Mouse (Mus musculus) heart, adult 2 months (tissue): ENCODE data around the gene Gm609.

Experiments
- CTCF ChIP-seq: fragments of 200-600 bp; IDR thresholded peaks from 2 replicates; pipeline ENCODE4 v1.8.1; 2022; ENCODE audit warnings: antibody characterized with exemption, mild to moderate bottlenecking, moderate library complexity
- EP300 ChIP-seq: fragments of 200-500 bp; IDR thresholded peaks from 2 replicates; pipeline ENCODE4 v1.6.1; 2011; ENCODE audit warnings: low read depth, low read length, control low read depth; ENCODE audit not compliant: insufficient read depth
- POLR2A ChIP-seq: fragments of 200-500 bp; IDR thresholded peaks from 2 replicates; pipeline ENCODE4 v1.6.1; 2011; ENCODE audit warnings: mild to moderate bottlenecking, low read depth, low read length, control low read depth; ENCODE audit not compliant: insufficient read depth

DNA sequence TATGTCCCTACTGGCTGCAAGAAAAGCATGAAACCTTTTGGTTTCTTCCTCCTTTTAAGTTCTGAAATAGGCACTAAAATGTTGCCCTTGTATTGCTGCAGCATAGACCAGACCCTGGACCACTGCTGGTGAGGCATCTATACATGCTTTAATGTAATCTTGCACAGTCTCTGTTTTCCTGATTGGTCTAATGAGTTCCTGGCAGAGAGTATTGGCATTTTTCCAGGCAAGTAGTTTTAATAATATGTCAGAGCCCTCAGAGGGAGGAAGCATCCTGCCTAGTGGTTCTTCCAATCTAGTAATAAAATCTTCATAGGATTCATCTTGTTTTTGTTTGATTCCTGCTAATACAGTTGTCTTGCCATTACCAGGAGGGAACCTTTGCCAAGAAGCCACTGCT is 15.8 kb downstream of the Gm609 start:
- no peak for TF ChIP-seq CTCF
- TF ChIP-seq POLR2A = no peak
- TF ChIP-seq EP300 = no peak
